Mouse (Mus musculus) intestine, embryonic 16.5 days (tissue): ENCODE data around the gene Adarb2. TPM values are rescaled to one million over a fixed set of nuclear protein-coding genes. Genes with fewer than 3 reads are reported as not detected.

Source experiments
- ATAC-seq: fragments of 200-750 bp; cut with Nextera tagmentation; 2 replicates; pipeline ENCODE4 v1.8.0; 2017; ENCODE audit warnings: moderate TSS enrichment, moderate library complexity
- H3K27ac ChIP-seq: fragments of 300-500 bp; sonication (generic); 2 replicates; pipeline ENCODE4 v1.5.1; 2014; ENCODE audit warnings: mild to moderate bottlenecking, low read length
- H3K27me3 ChIP-seq: fragments of 300-500 bp; sonication (generic); replicated peaks from 2 replicates; pipeline ENCODE4 v1.6.1; 2014; ENCODE audit warnings: low read length, control low read depth, mixed read lengths; ENCODE audit not compliant: control insufficient read depth, insufficient read depth
- H3K36me3 ChIP-seq: fragments of 300-500 bp; sonication (generic); 2 replicates; pipeline ENCODE4 v1.6.1; 2014; ENCODE audit warnings: low read length, control low read depth; ENCODE audit not compliant: control insufficient read depth, insufficient read depth
- H3K4me1 ChIP-seq: fragments of 300-500 bp; sonication (generic); 2 replicates; pipeline ENCODE4 v1.6.1; 2014; ENCODE audit warnings: low read length, control low read depth, mixed read lengths; ENCODE audit not compliant: control insufficient read depth, insufficient read depth
- H3K4me2 ChIP-seq: fragments of 300-500 bp; sonication (generic); 2 replicates; pipeline ENCODE4 v1.6.1; 2014; ENCODE audit warnings: low read depth, low read length, control low read depth
- H3K4me3 ChIP-seq: fragments of 300-500 bp; sonication (generic); 2 replicates; pipeline ENCODE4 v1.5.1; 2014; ENCODE audit warnings: mild to moderate bottlenecking, low read length
- H3K9ac ChIP-seq: fragments of 300-500 bp; sonication (generic); 2 replicates; pipeline ENCODE4 v1.6.1; 2014; ENCODE audit warnings: low read depth, low read length
- H3K9me3 ChIP-seq: fragments of 300-500 bp; sonication (generic); 2 replicates; pipeline ENCODE4 v1.6.1; 2016; ENCODE audit warnings: low read length, control low read depth; ENCODE audit not compliant: control insufficient read depth
- WGBS: fragments of 180-500 bp; shearing (Covaris S2); extraction: QIAGEN DNeasy Blood & Tissue Kit; methylation state at CpG from one replicate; pipeline ENCODE4 v1.1.7; 2014; 5-methylcytosine and 5-hydroxymethylcytosine counted together
- polyA plus RNA-seq: library from polyadenylated mRNA; unstranded; fragments of >200 nt; fragmentation: Nextera tagmentation; extraction: Ambion mirVana; gene quantifications from 2 replicates; pipeline ENCODE4 v1.2.1, GENCODE M21; 2015

Gene Adarb2
- polyA plus RNA-seq, 1 experiment from 2014 or later: 0.43 TPM

- no peak overlapping the region for H3K27ac ChIP-seq
- WGBS: 89% methylated on average over 15 of the region's 15 CpGs
- H3K4me2 ChIP-seq: no peak overlapping the region
- no peaks in the 10 kb centered on the region for H3K27me3 ChIP-seq
- H3K9ac ChIP-seq: no peak overlapping the region
- ATAC-seq: no peak
- H3K4me1 ChIP-seq: no peaks in the 10 kb centered on the region
- H3K36me3 ChIP-seq: no peaks in the 10 kb centered on the region
- no peaks in the 10 kb centered on the region for H3K9me3 ChIP-seq
- H3K4me3 ChIP-seq: no peak overlapping the region
Observed at GRCm38 (mm10) chr13:8424019-8424719, 221.5 kb downstream of the Adarb2 start.

DNA sequence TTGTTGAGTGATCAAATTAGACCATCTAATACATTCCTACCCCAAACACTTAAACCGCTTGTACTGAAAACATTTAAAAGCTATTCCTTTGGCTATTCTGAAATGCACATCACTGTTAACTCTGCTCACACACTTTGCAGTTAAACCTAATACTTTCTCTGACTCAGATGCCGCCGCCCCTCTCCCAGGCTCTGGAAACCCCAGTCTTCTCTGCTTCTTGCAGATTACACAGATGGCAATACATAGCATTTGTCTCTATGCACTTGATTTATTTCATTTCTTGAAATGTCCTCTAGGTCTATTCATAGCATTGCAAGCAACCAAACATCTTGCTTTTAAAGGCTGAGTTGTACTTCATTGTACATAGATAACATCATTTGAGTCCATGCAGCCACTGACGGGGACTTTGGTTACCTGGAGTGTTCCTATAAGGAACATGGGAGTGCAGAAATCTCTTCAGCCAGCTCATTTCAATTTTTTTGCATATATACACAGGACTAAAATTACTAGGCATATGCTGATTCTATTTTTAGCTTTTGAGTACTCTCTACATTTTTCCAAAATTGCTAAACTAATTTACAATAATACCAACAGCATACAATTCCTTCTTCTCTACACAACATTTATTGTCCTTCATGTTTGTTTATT is 236.6 kb downstream of the Adarb2 start:
- Histone ChIP-seq H3K27ac (no peak overlapping the region), H3K9ac (no peak overlapping the region), H3K27me3 (no peaks in the 10 kb centered on the region), H3K9me3 (no peaks in the 10 kb centered on the region), H3K36me3 (no peaks in the 10 kb centered on the region), H3K4me3 (no peak overlapping the region), H3K4me1 (no peaks in the 10 kb centered on the region), H3K4me2 (no peak overlapping the region)
- ATAC-seq: no peak
- 96% methylated on average over 4 of the region's 4 CpGs for WGBS

- Histone ChIP-seq H3K4me3 (no peak overlapping the region), H3K36me3 (no peaks in the 10 kb centered on the region), H3K4me1 (no peaks in the 10 kb centered on the region), H3K9ac (no peak overlapping the region), H3K27ac (no peak overlapping the region), H3K27me3 (no peaks in the 10 kb centered on the region), H3K9me3 (no peaks in the 10 kb centered on the region), H3K4me2 (no peak overlapping the region)
- no peak for ATAC-seq
- 82% methylated on average over 2 of the region's 2 CpGs for WGBS
Observed at GRCm38 (mm10) chr13:8445415-8445814, 242.7 kb downstream of the Adarb2 start.

GRCm38 (mm10) chr13:8448192-8448879 is 245.7 kb downstream of the Adarb2 start:
- H3K9ac ChIP-seq: no peak overlapping the region
- H3K4me1 ChIP-seq: no peaks in the 10 kb centered on the region
- no peaks in the 10 kb centered on the region for H3K36me3 ChIP-seq
- WGBS: 53% methylated on average over 8 of the region's 8 CpGs
- H3K9me3 ChIP-seq: no peaks in the 10 kb centered on the region
- H3K27me3 ChIP-seq: no peaks in the 10 kb centered on the region
- no peak overlapping the region for H3K4me3 ChIP-seq
- no peak overlapping the region for H3K27ac ChIP-seq
- no peak overlapping the region for H3K4me2 ChIP-seq
- ATAC-seq: no peak

DNA sequence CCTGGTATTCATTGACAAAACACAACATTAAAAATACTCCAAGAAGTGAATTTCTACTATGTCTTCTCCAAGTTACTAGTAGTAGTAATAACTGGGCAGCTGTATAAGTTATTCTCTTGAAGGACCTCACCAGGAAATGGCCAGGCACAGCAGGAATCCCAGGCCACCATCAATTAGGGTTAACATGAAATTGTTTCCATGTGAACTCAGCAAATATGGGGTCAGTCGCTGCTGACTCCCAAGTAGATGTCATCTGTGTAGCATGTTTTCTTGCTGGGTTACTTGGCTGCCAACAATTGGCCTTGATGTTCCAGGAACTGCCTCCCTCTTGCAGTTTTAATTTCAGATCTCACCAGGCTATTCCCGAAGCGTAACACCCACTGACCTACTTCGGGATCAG is 248.9 kb downstream of the Adarb2 start:
- Histone ChIP-seq H3K9me3 (no peaks in the 10 kb centered on the region), H3K27ac (no peak overlapping the region), H3K4me3 (no peak overlapping the region), H3K4me2 (no peak overlapping the region), H3K36me3 (no peaks in the 10 kb centered on the region), H3K27me3 (no peaks in the 10 kb centered on the region), H3K9ac (no peak overlapping the region), H3K4me1 (no peaks in the 10 kb centered on the region)
- 74% methylated on average over 4 of the region's 4 CpGs for WGBS
- ATAC-seq: no peak

GRCm38 (mm10) chr13:8456886-8457285 is 254.2 kb downstream of the Adarb2 start:
- Histone ChIP-seq H3K36me3 (no peaks in the 10 kb centered on the region), H3K27ac (no peak overlapping the region), H3K9me3 (no peaks in the 10 kb centered on the region), H3K4me2 (no peak overlapping the region), H3K9ac (no peak overlapping the region), H3K27me3 (no peaks in the 10 kb centered on the region), H3K4me3 (no peak overlapping the region), H3K4me1 (no peaks in the 10 kb centered on the region)
- no peak for ATAC-seq
- WGBS: 67% methylated on average over 3 of the region's 3 CpGs

DNA sequence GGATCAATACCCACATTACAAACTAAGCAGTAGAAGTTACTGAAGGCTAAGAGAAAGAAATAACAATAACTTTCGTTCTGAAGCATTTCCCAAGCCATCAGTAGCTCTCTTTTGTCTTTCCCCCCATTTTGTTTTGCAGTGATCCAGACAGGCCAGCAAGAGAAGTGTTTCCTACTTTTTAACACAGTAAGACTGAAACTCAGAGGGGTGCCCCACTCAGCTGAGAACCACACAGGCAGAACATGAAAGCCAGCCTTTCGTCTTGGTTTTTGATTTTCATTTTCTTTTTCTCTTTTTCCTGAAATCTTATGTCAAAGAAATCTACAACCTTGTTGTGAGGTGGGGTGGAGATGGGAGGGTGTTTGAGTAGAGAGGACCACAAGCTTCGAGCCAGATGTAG is 255.2 kb downstream of the Adarb2 start:
- Histone ChIP-seq H3K4me3 (no peak overlapping the region), H3K27me3 (no peaks in the 10 kb centered on the region), H3K4me2 (no peak overlapping the region), H3K9me3 (no peaks in the 10 kb centered on the region), H3K4me1 (no peaks in the 10 kb centered on the region), H3K36me3 (no peaks in the 10 kb centered on the region), H3K27ac (no peak overlapping the region), H3K9ac (no peak overlapping the region)
- ATAC-seq: no peak
- WGBS: 81% methylated on average over 3 of the region's 3 CpGs

DNA sequence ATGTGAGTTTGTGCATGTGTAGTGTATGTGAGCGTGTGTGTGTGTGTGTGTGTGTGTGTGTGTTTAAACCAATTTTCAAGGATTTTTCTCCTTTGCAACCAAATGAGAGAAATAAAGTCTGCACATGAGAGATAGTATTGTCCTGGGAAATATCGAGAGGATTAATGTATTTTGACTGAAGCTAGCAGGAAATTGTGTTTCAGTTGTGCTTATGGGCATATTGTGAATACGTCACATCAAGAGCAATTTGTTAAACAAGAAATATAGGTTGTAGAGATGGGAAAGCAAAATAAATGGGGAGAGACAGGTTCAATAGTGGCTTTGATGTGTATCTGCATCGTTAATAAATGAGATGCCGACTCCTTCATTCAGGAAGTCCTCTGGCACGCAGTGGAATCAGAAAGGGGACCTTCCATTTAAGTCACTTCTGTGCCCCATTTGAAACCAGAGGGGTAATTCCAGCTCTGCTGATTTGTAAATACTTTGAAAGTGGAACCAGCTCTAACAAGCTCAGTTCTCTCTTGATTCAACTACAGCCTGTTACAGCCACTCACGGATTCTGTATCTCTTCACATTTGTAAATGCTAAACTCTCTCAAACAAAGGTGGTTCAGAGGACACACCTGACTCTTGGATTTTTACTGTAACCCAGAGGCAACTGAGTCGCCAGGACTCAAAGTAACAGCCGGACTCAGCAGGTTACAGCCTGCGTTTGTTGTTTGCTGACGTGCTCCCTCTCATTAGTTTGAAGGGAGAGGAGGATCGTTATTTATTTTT is 265.1 kb downstream of the Adarb2 start:
- Histone ChIP-seq H3K4me2 (no peak overlapping the region), H3K27me3 (no peaks in the 10 kb centered on the region), H3K9ac (no peak overlapping the region), H3K36me3 (no peaks in the 10 kb centered on the region), H3K4me1 (no peaks in the 10 kb centered on the region), H3K9me3 (no peaks in the 10 kb centered on the region), H3K27ac (no peak overlapping the region), H3K4me3 (no peak overlapping the region)
- no peak for ATAC-seq
- 77% methylated on average over 12 of the region's 12 CpGs for WGBS

GRCm38 (mm10) chr13:8476237-8476636 is 273.6 kb downstream of the Adarb2 start:
- no peak overlapping the region for H3K4me3 ChIP-seq
- H3K4me1 ChIP-seq: no peaks in the 10 kb centered on the region
- no peaks in the 10 kb centered on the region for H3K27me3 ChIP-seq
- no peak overlapping the region for H3K4me2 ChIP-seq
- H3K9me3 ChIP-seq: no peaks in the 10 kb centered on the region
- ATAC-seq: no peak; the same call in 1 of the 2 replicates
- no peaks in the 10 kb centered on the region for H3K36me3 ChIP-seq
- WGBS: 51% methylated on average over 3 of the region's 3 CpGs
- no peak overlapping the region for H3K9ac ChIP-seq
- no peak overlapping the region for H3K27ac ChIP-seq
